Mouse (Mus musculus): ENCODE measurements around the gene Cdc34b. TPM values are rescaled to one million over a fixed set of nuclear protein-coding genes. Genes with fewer than 3 reads are reported as not detected.

Cdc34b gene
- total and polyA plus RNA-seq, 2 experiments from 2014 or later, result not detected

GRCm38 (mm10) chr11:94762775-94763174, 21.2 kb downstream of the Cdc34b start:
- Histone ChIP-seq H3K9ac (no peak overlapping the region), H3K27me3 (ENCODE audit: insufficient read depth, low read length) (no peaks in the 10 kb centered on the region), H3K36me3 (ENCODE audit: insufficient read depth) (no peaks in the 10 kb centered on the region), H3K4me1 (ENCODE audit: insufficient read depth) (no peaks in the 10 kb centered on the region), H3K4me3 (ENCODE audit: low read depth, low read length) (no peak overlapping the region), H3K9me3 (ENCODE audit: low read length) (no peaks in the 10 kb centered on the region), H3K27ac (ENCODE audit: low read depth, low read length) (no peak overlapping the region), H3K4me2 (ENCODE audit: low read depth) (no peak overlapping the region)
- DNase-seq (no peak), ATAC-seq (no peak)
- TF ChIP-seq CTCF (IDR thresholded peaks at IDR 0.05; ENCODE audit: low read depth), result no peak
- WGBS, result 42% methylated on average over 6 of the region's 6 CpGs

GRCm38 (mm10) chr11:94767241-94767640, 25.7 kb downstream of the Cdc34b start:
- Histone ChIP-seq H3K27me3 (ENCODE audit: insufficient read depth, low read length) (no peaks in the 10 kb centered on the region), H3K27ac (ENCODE audit: low read depth, low read length) (no peak overlapping the region), H3K4me1 (ENCODE audit: insufficient read depth) (no peaks in the 10 kb centered on the region), H3K36me3 (ENCODE audit: insufficient read depth) (no peaks in the 10 kb centered on the region), H3K9me3 (ENCODE audit: low read length) (no peaks in the 10 kb centered on the region), H3K4me3 (ENCODE audit: low read depth, low read length) (no peak overlapping the region), H3K4me2 (ENCODE audit: low read depth) (no peak overlapping the region), H3K9ac (no peak overlapping the region)
- TF ChIP-seq CTCF (IDR thresholded peaks at IDR 0.05; ENCODE audit: low read depth), result no peak
- no peak for ATAC-seq
- 92% methylated on average over 2 of the region's 2 CpGs for WGBS
- DNase-seq, result no peak

- H3K36me3 ChIP-seq (ENCODE audit: insufficient read depth), result no peaks in the 10 kb centered on the region
- H3K27me3 ChIP-seq (ENCODE audit: insufficient read depth, low read length), result no peaks in the 10 kb centered on the region
- no peak overlapping the region for H3K4me3 ChIP-seq (ENCODE audit: low read depth, low read length)
- DNase-seq (no peak), ATAC-seq (no peak)
- WGBS, result 89% methylated on average over 3 of the region's 3 CpGs
- TF ChIP-seq CTCF (IDR thresholded peaks at IDR 0.05; ENCODE audit: low read depth), result no peak
- no peak overlapping the region for H3K27ac ChIP-seq (ENCODE audit: low read depth, low read length)
- no peak overlapping the region for H3K4me2 ChIP-seq (ENCODE audit: low read depth)
- no peak overlapping the region for H3K9ac ChIP-seq
- H3K9me3 ChIP-seq (ENCODE audit: low read length), result no peaks in the 10 kb centered on the region
- no peaks in the 10 kb centered on the region for H3K4me1 ChIP-seq (ENCODE audit: insufficient read depth)
Measured at GRCm38 (mm10) chr11:94772363-94773055, 30.9 kb downstream of the Cdc34b start.

- DNase-seq (no peak), ATAC-seq (no peak)
- Histone ChIP-seq H3K9ac (no peak overlapping the region), H3K9me3 (ENCODE audit: low read length) (no peaks in the 10 kb centered on the region), H3K4me3 (ENCODE audit: low read depth, low read length) (no peak overlapping the region), H3K36me3 (ENCODE audit: insufficient read depth) (no peaks in the 10 kb centered on the region), H3K27me3 (ENCODE audit: insufficient read depth, low read length) (no peaks in the 10 kb centered on the region), H3K4me2 (ENCODE audit: low read depth) (no peak overlapping the region), H3K4me1 (ENCODE audit: insufficient read depth) (no peaks in the 10 kb centered on the region), H3K27ac (ENCODE audit: low read depth, low read length) (no peak overlapping the region)
- WGBS, result 88% methylated on average over 1 of the region's 1 CpGs
- no peak; the same call in 1 of the 2 replicates for TF ChIP-seq CTCF (IDR thresholded peaks at IDR 0.05; ENCODE audit: low read depth)
Measured at GRCm38 (mm10) chr11:94773851-94774250, 32.3 kb downstream of the Cdc34b start.

GRCm38 (mm10) chr11:94774887-94775497, 33.4 kb downstream of the Cdc34b start:
- Histone ChIP-seq H3K9ac (no peak overlapping the region), H3K9me3 (ENCODE audit: low read length) (no peaks in the 10 kb centered on the region), H3K4me1 (ENCODE audit: insufficient read depth) (no peaks in the 10 kb centered on the region), H3K27ac (ENCODE audit: low read depth, low read length) (no peak overlapping the region), H3K27me3 (ENCODE audit: insufficient read depth, low read length) (no peaks in the 10 kb centered on the region), H3K4me3 (ENCODE audit: low read depth, low read length) (no peak overlapping the region), H3K36me3 (ENCODE audit: insufficient read depth) (no peaks in the 10 kb centered on the region), H3K4me2 (ENCODE audit: low read depth) (no peak overlapping the region)
- DNase-seq (no peak), ATAC-seq (no peak)
- 87% methylated on average over 5 of the region's 5 CpGs for WGBS
- TF ChIP-seq CTCF (IDR thresholded peaks at IDR 0.05; ENCODE audit: low read depth), result no peak

- H3K36me3 ChIP-seq (ENCODE audit: insufficient read depth), result no peaks in the 10 kb centered on the region
- no peak within 1 kb of the TSS for H3K4me2 ChIP-seq (ENCODE audit: low read depth)
- ATAC-seq (no peak), DNase-seq (no peak)
- no peak for TF ChIP-seq CTCF (IDR thresholded peaks at IDR 0.05; ENCODE audit: low read depth)
- H3K27me3 ChIP-seq (ENCODE audit: insufficient read depth, low read length), result no peaks in the 10 kb centered on the region
- no peaks in the 10 kb centered on the region for H3K9me3 ChIP-seq (ENCODE audit: low read length)
- H3K4me1 ChIP-seq (ENCODE audit: insufficient read depth), result no peaks in the 10 kb centered on the region
- no peak within 1 kb of the TSS for H3K4me3 ChIP-seq (ENCODE audit: low read depth, low read length)
- H3K27ac ChIP-seq (ENCODE audit: low read depth, low read length), result no peak within 1 kb of the TSS
- no peak within 1 kb of the TSS for H3K9ac ChIP-seq
Measured at GRCm38 (mm10) chr11:94782603-94783002, 41.0 kb downstream of the Cdc34b start, which contains the start of gene Tmem92. Gene Tmem92 (minus strand): TSS chr11:94782703.

- Histone ChIP-seq H3K4me3 (ENCODE audit: low read depth, low read length) (no peak overlapping the region), H3K4me1 (ENCODE audit: insufficient read depth) (no peaks in the 10 kb centered on the region), H3K9me3 (ENCODE audit: low read length) (no peaks in the 10 kb centered on the region), H3K36me3 (ENCODE audit: insufficient read depth) (no peaks in the 10 kb centered on the region), H3K27ac (ENCODE audit: low read depth, low read length) (no peak overlapping the region), H3K27me3 (ENCODE audit: insufficient read depth, low read length) (no peaks in the 10 kb centered on the region), H3K4me2 (ENCODE audit: low read depth) (no peak overlapping the region), H3K9ac (no peak overlapping the region)
- ATAC-seq (no peak), DNase-seq (peak; percentile 48)
- peak; percentile 77 for TF ChIP-seq CTCF (IDR thresholded peaks at IDR 0.05; ENCODE audit: low read depth)
- WGBS, result 7% methylated on average over 2 of the region's 2 CpGs
Measured at GRCm38 (mm10) chr11:94785247-94785646, 43.7 kb downstream of the Cdc34b start.
